Mouse (Mus musculus) CH12.LX (cell line): ENCODE measurements around the gene Podxl.

Experiments
- CHD2 ChIP-seq: IDR thresholded peaks from 2 replicates; pipeline ENCODE4 v1.6.1; 2011; ENCODE audit warnings: low read length, improper control_type of control experiment
- CTCF ChIP-seq, 2 experiments: IDR thresholded peaks in 1 of 2; conservative IDR thresholded peaks in 1 of 2; 2 replicates each; pipeline ENCODE4 v1.5.1; 2011 to 2012; ENCODE audit warnings: low read depth in 2 of 2, low read length in 2 of 2, improper control_type of control experiment in 1 of 2, inconsistent platforms in 1 of 2, mild to moderate bottlenecking in 1 of 2, moderate library complexity in 1 of 2
- E2F4 ChIP-seq: IDR thresholded peaks from 2 replicates; pipeline ENCODE4 v1.6.1; 2011; ENCODE audit warnings: low read depth, low read length, improper control_type of control experiment; ENCODE audit not compliant: insufficient replicate concordance
- MAFK ChIP-seq: IDR thresholded peaks from 2 replicates; pipeline ENCODE4 v1.6.1; 2011; ENCODE audit warnings: low read length, improper control_type of control experiment; ENCODE audit not compliant: insufficient replicate concordance
- MAX ChIP-seq: IDR thresholded peaks from 2 replicates; pipeline ENCODE4 v1.6.1; 2011; ENCODE audit warnings: low read length, improper control_type of control experiment
- MXI1 ChIP-seq: IDR thresholded peaks from 2 replicates; pipeline ENCODE4 v1.6.1; 2011; ENCODE audit warnings: mild to moderate bottlenecking, low read depth, low read length, improper control_type of control experiment
- POLR2A ChIP-seq: IDR thresholded peaks from 2 replicates; pipeline ENCODE4 v1.6.1; 2011; ENCODE audit warnings: low read depth, mild to moderate bottlenecking, improper control_type of control experiment, low read length
- TCF12 ChIP-seq: IDR thresholded peaks from 2 replicates; pipeline ENCODE4 v1.6.1; 2014; ENCODE audit warnings: low read depth, mild to moderate bottlenecking, inconsistent platforms, low read length, improper control_type of control experiment
- ZKSCAN1 ChIP-seq: IDR thresholded peaks from 2 replicates; pipeline ENCODE4 v1.6.1; 2012; ENCODE audit warnings: low read depth, inconsistent platforms, low read length, improper control_type of control experiment, borderline replicate concordance
- ZNF384 ChIP-seq: IDR thresholded peaks from 2 replicates; pipeline ENCODE4 v1.6.1; 2012; ENCODE audit warnings: low read depth, low read length, improper control_type of control experiment, inconsistent platforms

DNA sequence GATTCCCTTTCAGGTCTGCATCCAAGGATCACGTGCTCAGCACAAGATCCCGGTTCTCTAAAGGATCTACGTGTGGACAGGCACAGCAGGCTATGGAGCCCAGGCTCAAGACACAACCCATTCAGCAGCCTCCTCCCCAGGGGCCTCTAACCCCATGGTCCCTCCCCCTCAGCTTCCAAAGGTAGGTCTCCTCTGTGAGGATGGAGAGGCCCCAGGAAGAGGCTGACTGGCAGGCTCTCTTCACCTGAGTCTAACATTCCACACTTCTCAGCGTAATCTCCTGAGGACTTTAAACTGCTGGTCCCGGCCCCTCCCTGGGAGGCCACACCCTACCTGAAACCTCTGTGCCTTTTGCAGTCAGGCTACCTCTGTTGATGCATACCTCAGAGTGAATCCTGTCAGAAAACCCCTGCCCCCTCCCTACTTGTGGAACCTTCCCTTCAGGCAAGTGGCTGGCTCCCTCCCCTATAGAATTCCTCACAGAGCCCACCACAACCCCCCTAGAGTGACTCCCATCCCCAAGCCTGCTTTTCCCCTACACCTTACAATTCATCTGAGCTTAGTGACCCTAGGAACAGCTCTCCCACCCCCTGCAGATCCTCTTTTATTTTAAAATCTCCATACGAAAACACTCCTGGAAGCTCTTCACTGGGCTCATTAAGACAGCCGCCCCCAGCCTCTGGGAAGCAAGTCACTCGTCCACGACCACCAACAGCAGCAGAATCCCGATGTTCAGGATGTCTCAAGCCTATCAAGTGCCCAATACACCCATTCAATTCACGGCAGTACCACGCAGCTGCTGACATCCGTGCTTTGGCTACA, 3.4 kb downstream of the Podxl start:
- TF ChIP-seq CTCF (conservative IDR thresholded peaks at IDR 0.05 in 1 of 2, IDR thresholded peaks at IDR 0.05 in 1 of 2; ENCODE audit: low read depth in 2 of 2, low read length in 2 of 2) (no peak), CHD2 (no peak), MXI1 (no peak), MAX (no peak), POLR2A (no peak), MAFK (no peak), ZNF384 (no peak), E2F4 (no peak), ZKSCAN1 (no peak), TCF12 (no peak)
